Comparison of ENCODE assay signal across 8 mouse cellular contexts in genomic region chr4:119816620-119817356, GRCm38 (mm10).
DNase-seq lines count a peak whose midpoint lies in the region; ATAC-seq and TF ChIP-seq lines count a peak whose summit lies in the region.

No protein-coding gene starts in this region.

- WGBS in midbrain, postnatal 0 days = 25% methylated on average over 7 of the region's 7 CpGs

- TF ChIP-seq POLR2A in brain, embryonic 14.5 days (IDR thresholded peaks at IDR 0.05; ENCODE audit: borderline replicate concordance, extremely low read depth, insufficient read depth, insufficient read length, poor library complexity, severe bottlenecking) = no peak

- H3K9ac ChIP-seq in midbrain, postnatal 0 days (replicated peaks; ENCODE audit: low read length, poor library complexity, severe bottlenecking) = 0 out of 2 replicates have a peak overlapping the region, but pooled peaks have one; percentile 5

- H3K27me3 ChIP-seq in midbrain, postnatal 0 days (ENCODE audit: insufficient read depth, low read length) = no peaks in the 10 kb centered on the region

- DNase-seq in left cerebral cortex, adult 18-20 months (ENCODE audit: low spot score in 2 of 2) = peak; percentile 29 to 33
- DNase-seq in left cerebral cortex, adult 8-10 months (ENCODE audit: low spot score in 2 of 2) = no peak
- DNase-seq in brain, embryonic 14.5 days (ENCODE audit: low read depth) = peak; percentile 90
- peak; percentile 93 for DNase-seq in gonadal fat pad, adult 2 months (ENCODE audit: low read depth)
- peak; percentile 58 to 59 for DNase-seq in kidney, postnatal 25 days
- peak; percentile 70 for DNase-seq in midbrain, postnatal 0 days (ENCODE audit: low spot score)
- no peak for DNase-seq in thymus, postnatal 4 days
- no peak for DNase-seq in c-Kit-positive CD71-positive TER-119-positive erythroid progenitor cells, embryonic 14.5 days (ENCODE audit: low spot score)

- peak overlapping the region; percentile 62 for H3K4me2 ChIP-seq in midbrain, postnatal 0 days (ENCODE audit: low read depth, low read length, poor library complexity, severe bottlenecking)

- H3K27ac ChIP-seq in midbrain, postnatal 0 days (ENCODE audit: low read depth, low read length) = no peak overlapping the region

- H3K36me3 ChIP-seq in midbrain, postnatal 0 days (ENCODE audit: insufficient read depth, low read length) = no peaks in the 10 kb centered on the region

- no peak for ATAC-seq in midbrain, postnatal 0 days (ENCODE audit: low FRiP score)

- H3K4me3 ChIP-seq in midbrain, postnatal 0 days (ENCODE audit: low read depth, low read length) = no peak overlapping the region

- H3K4me1 ChIP-seq in midbrain, postnatal 0 days (ENCODE audit: insufficient read depth, low read length) = peaks cover 18% of the 10 kb centered on the region

- H3K9me3 ChIP-seq in midbrain, postnatal 0 days (ENCODE audit: low read length) = no peaks in the 10 kb centered on the region

- no peak for TF ChIP-seq CTCF in brain, embryonic 14.5 days (IDR thresholded peaks at IDR 0.05; ENCODE audit: borderline replicate concordance, extremely low read depth, insufficient read depth, insufficient read length)
- no peak for TF ChIP-seq CTCF in midbrain, postnatal 0 days (IDR thresholded peaks at IDR 0.05)

Comparison
In these comparisons a context has a peak if more than half of its experiments do, and no peak if none do; other contexts are left out.
1. DNase-seq: peak in left cerebral cortex, adult 18-20 months (2 of 2), brain, embryonic 14.5 days (single experiment), gonadal fat pad, adult 2 months (single experiment), kidney, postnatal 25 days (2 of 2) and midbrain, postnatal 0 days (single experiment); none in left cerebral cortex, adult 8-10 months (0 of 2), thymus, postnatal 4 days (single experiment) and c-Kit-positive CD71-positive TER-119-positive erythroid progenitor cells, embryonic 14.5 days (single experiment).